In genomic region chrX:73517060-73517600, GRCm38 (mm10) we compare ENCODE assay signal across 23 mouse cellular contexts. TPM values are rescaled to one million over a fixed set of nuclear protein-coding genes. Genes with fewer than 3 reads are reported as not detected.
DNase-seq lines count a peak whose midpoint lies in the region; ATAC-seq and TF ChIP-seq lines count a peak whose summit lies in the region.
"Had no signal": no experiment of that assay in that cellular context is flagged by ENCODE, and none has a peak within 500 bp of the region (broad histone marks: within the 10 kb centered on the region; RNA-seq: fewer than 3 reads in every experiment).

No protein-coding gene starts in this region.

- H3K79me2 ChIP-seq in CH12.LX (replicated peaks; ENCODE audit: control insufficient read depth, extremely low read depth, insufficient read depth, poor library complexity, severe bottlenecking): no peaks in the 10 kb centered on the region

- H3K27ac ChIP-seq in heart, embryonic 10.5 days: peak overlapping the region; percentile 22; the same call in 1 of the 2 replicates
- H3K27ac ChIP-seq in hindbrain, embryonic 15.5 days (replicated peaks): no peak overlapping the region
- H3K27ac ChIP-seq in hindbrain, embryonic 10.5 days: no peak overlapping the region
- H3K27ac ChIP-seq in CH12.LX (ENCODE audit: insufficient read depth, low read depth): no peak overlapping the region
- no peak overlapping the region for H3K27ac ChIP-seq in forebrain, postnatal 0 days (ENCODE audit: low read depth, low read length)
- H3K27ac ChIP-seq: forebrain, embryonic 10.5 days; intestine, embryonic 15.5 days; midbrain, embryonic 15.5 days; stomach, embryonic 15.5 days had no signal

- H3K27me3 ChIP-seq in heart, embryonic 10.5 days (ENCODE audit: insufficient read depth, poor library complexity, severe bottlenecking): peaks cover 42% of the 10 kb centered on the region; the same call in 1 of the 2 replicates
- no peaks in the 10 kb centered on the region for H3K27me3 ChIP-seq in hindbrain, embryonic 15.5 days
- H3K27me3 ChIP-seq in hindbrain, embryonic 10.5 days (ENCODE audit: insufficient read depth, poor library complexity, severe bottlenecking): peaks cover 23% of the 10 kb centered on the region
- H3K27me3 ChIP-seq in CH12.LX (replicated peaks): no peaks in the 10 kb centered on the region
- no peaks in the 10 kb centered on the region for H3K27me3 ChIP-seq in forebrain, postnatal 0 days (ENCODE audit: insufficient read depth, low read length)
- H3K27me3 ChIP-seq: intestine, embryonic 15.5 days; midbrain, embryonic 15.5 days; stomach, embryonic 15.5 days had no signal

- H3K4me3 ChIP-seq in heart, embryonic 10.5 days: no peak overlapping the region
- H3K4me3 ChIP-seq in hindbrain, embryonic 15.5 days: no peak overlapping the region
- no peak overlapping the region for H3K4me3 ChIP-seq in hindbrain, embryonic 10.5 days
- H3K4me3 ChIP-seq in CH12.LX (replicated peaks in 1 of 3; ENCODE audit: low read depth in 2 of 3, low read length in 2 of 3, poor library complexity in 1 of 3): no peak overlapping the region
- no peak overlapping the region for H3K4me3 ChIP-seq in forebrain, postnatal 0 days (ENCODE audit: low read depth, low read length)
- H3K4me3 ChIP-seq: forebrain, embryonic 10.5 days; intestine, embryonic 15.5 days; midbrain, embryonic 15.5 days; stomach, embryonic 15.5 days had no signal

- H3K36me3 ChIP-seq in heart, embryonic 10.5 days: no peaks in the 10 kb centered on the region
- no peaks in the 10 kb centered on the region for H3K36me3 ChIP-seq in hindbrain, embryonic 15.5 days
- H3K36me3 ChIP-seq in hindbrain, embryonic 10.5 days: no peaks in the 10 kb centered on the region
- H3K36me3 ChIP-seq in CH12.LX (replicated peaks in 1 of 2; ENCODE audit: control insufficient read depth in 1 of 2, insufficient read depth in 1 of 2, low read length in 1 of 2): no peaks in the 10 kb centered on the region
- H3K36me3 ChIP-seq in forebrain, postnatal 0 days (ENCODE audit: insufficient read depth): no peaks in the 10 kb centered on the region
- H3K36me3 ChIP-seq: forebrain, embryonic 10.5 days; G1E; intestine, embryonic 15.5 days; midbrain, embryonic 15.5 days; stomach, embryonic 15.5 days had no signal

- 0 out of 2 replicates have a peak, but pooled peaks have one; percentile 30 for ATAC-seq in hindbrain, embryonic 15.5 days (ENCODE audit: low FRiP score, low read depth)
- ATAC-seq in forebrain, postnatal 0 days: no peak
- ATAC-seq: CD4-positive, CD25-positive, alpha-beta regulatory T cell, adult 4 months; intestine, embryonic 15.5 days; midbrain, embryonic 15.5 days had no signal

- peak; percentile 64 to 84 for DNase-seq in adrenal gland, adult (ENCODE audit: inconsistent age in 2 of 2, low spot score in 1 of 2)
- DNase-seq in adrenal gland, adult 18-20 months (ENCODE audit: low spot score in 2 of 2): no peak
- DNase-seq in heart, embryonic 10.5 days (ENCODE audit: low spot score): no peak
- no peak for DNase-seq in heart, postnatal 14 days
- no peak for DNase-seq in hindbrain, embryonic 10.5 days (ENCODE audit: low spot score)
- peak; percentile 2 for DNase-seq in CH12.LX (ENCODE audit: extremely low read depth)
- DNase-seq in forebrain, postnatal 0 days: no peak
- DNase-seq: cerebellum, adult 18-20 months; gastrocnemius, postnatal 14 days; kidney, adult 9 months; kidney, postnatal 36 days; lung, adult 18-20 months; lung, postnatal 14 days; thymus, adult 2 months had no signal

- no peak for TF ChIP-seq POLR2A in CH12.LX (IDR thresholded peaks at IDR 0.05; ENCODE audit: low read depth, low read length)

- TF ChIP-seq EP300 in CH12.LX (IDR thresholded peaks at IDR 0.05; ENCODE audit: low read length): no peak

- no peaks in the 10 kb centered on the region; the same call in 1 of the 2 replicates for H3K4me1 ChIP-seq in heart, embryonic 10.5 days
- no peaks in the 10 kb centered on the region for H3K4me1 ChIP-seq in hindbrain, embryonic 15.5 days (replicated peaks)
- H3K4me1 ChIP-seq in hindbrain, embryonic 10.5 days (replicated peaks): peaks cover 5% of the 10 kb centered on the region; the same call in 1 of the 2 replicates
- H3K4me1 ChIP-seq in CH12.LX (ENCODE audit: control insufficient read depth in 1 of 2, insufficient read depth in 2 of 2): no peaks in the 10 kb centered on the region
- H3K4me1 ChIP-seq in forebrain, postnatal 0 days (ENCODE audit: insufficient read depth): no peaks in the 10 kb centered on the region
- H3K4me1 ChIP-seq: intestine, embryonic 15.5 days; midbrain, embryonic 15.5 days; stomach, embryonic 15.5 days had no signal

- intact Hi-C loops in heart, postnatal 14 days (cut with DNase I): no loop called here

- no peak for TF ChIP-seq RAD21 in CH12.LX (IDR thresholded peaks at IDR 0.05; ENCODE audit: low read depth, low read length)

- in situ Hi-C loops in CH12.LX (cut with MboI; ENCODE audit: low pct_ligation_motif_present, low pct_unique_long_range_greater_than_20kb, low sequenced_read_pairs): no loop called here

- dilution Hi-C loops in CH12.LX (cut with MboI; ENCODE audit: extremely low pct_ligation_motif_present, extremely low pct_unique_long_range_greater_than_20kb, low sequenced_read_pairs): no loop called here

- H3K4me2 ChIP-seq in hindbrain, embryonic 15.5 days: no peak overlapping the region
- no peak overlapping the region for H3K4me2 ChIP-seq in CH12.LX (ENCODE audit: insufficient read depth, low read depth, poor library complexity, severe bottlenecking)
- H3K4me2 ChIP-seq in forebrain, postnatal 0 days (ENCODE audit: low read depth): no peak overlapping the region
- H3K4me2 ChIP-seq: intestine, embryonic 15.5 days; liver, embryonic 11.5 days; midbrain, embryonic 15.5 days; stomach, embryonic 15.5 days had no signal

- no peak overlapping the region for H3K9ac ChIP-seq in hindbrain, embryonic 15.5 days
- no peak overlapping the region for H3K9ac ChIP-seq in CH12.LX (ENCODE audit: insufficient read depth, low read depth)
- no peak overlapping the region for H3K9ac ChIP-seq in forebrain, postnatal 0 days
- H3K9ac ChIP-seq: intestine, embryonic 15.5 days; midbrain, embryonic 15.5 days; stomach, embryonic 15.5 days had no signal

- no peak for TF ChIP-seq CTCF in CH12.LX (conservative IDR thresholded peaks at IDR 0.05 in 1 of 2, IDR thresholded peaks at IDR 0.05 in 1 of 2; ENCODE audit: low read depth in 2 of 2, low read length in 2 of 2)
- no peak for TF ChIP-seq CTCF in forebrain, postnatal 0 days (IDR thresholded peaks at IDR 0.05; ENCODE audit: low read depth)

- H3K9me3 ChIP-seq in heart, embryonic 10.5 days: no peaks in the 10 kb centered on the region
- no peaks in the 10 kb centered on the region for H3K9me3 ChIP-seq in hindbrain, embryonic 15.5 days
- H3K9me3 ChIP-seq in hindbrain, embryonic 10.5 days: no peaks in the 10 kb centered on the region
- no peaks in the 10 kb centered on the region for H3K9me3 ChIP-seq in CH12.LX (replicated peaks; ENCODE audit: low read length)
- no peaks in the 10 kb centered on the region for H3K9me3 ChIP-seq in forebrain, postnatal 0 days (ENCODE audit: low read length)
- H3K9me3 ChIP-seq: forebrain, embryonic 10.5 days; G1E; intestine, embryonic 15.5 days; midbrain, embryonic 15.5 days; stomach, embryonic 15.5 days had no signal

TF ChIP-seq in CH12.LX, 34 proteins besides CTCF, POLR2A, EP300 and RAD21:
- TF ChIP-seq JUN (IDR thresholded peaks at IDR 0.05; ENCODE audit: insufficient read depth, low read depth, low read length) (no peak), ETS1 (conservative IDR thresholded peaks at IDR 0.05; ENCODE audit: low read depth, low read length) (no peak), GABPA (IDR thresholded peaks at IDR 0.05; ENCODE audit: insufficient replicate concordance, low read depth, low read length) (no peak), ZNF384 (IDR thresholded peaks at IDR 0.05; ENCODE audit: low read depth, low read length) (no peak)

RNA-seq across cellular contexts. Expression of gene Atp2b3, which starts 14.2 kb away (rescaled TPM):
- total RNA-seq in adrenal gland, adult 18-20 months (2021): 10 to 100 TPM; 42.1 to 52.8 TPM
- polyA plus RNA-seq in heart, embryonic 10.5 days (2016; fragmentation: Nextera tagmentation; extraction: Ambion mirVana): 0.11 and 0.21 TPM in 2 replicates
- total RNA-seq in heart, postnatal 14 days (2021): under 1 TPM in 1 of 2 experiments, not detected in 1; 0.14 TPM
- 6.6 and 8.6 TPM in 2 replicates for polyA plus RNA-seq in hindbrain, embryonic 15.5 days (2015; fragmentation: Nextera tagmentation; extraction: Ambion mirVana)
- polyA plus RNA-seq in hindbrain, embryonic 10.5 days (2016; fragmentation: Nextera tagmentation; extraction: Ambion mirVana): 0.21 and 0.42 TPM in 2 replicates
- total RNA-seq in CH12.LX (2012; rRNA removed) (not detected in 2 replicates), CH12.LX (2014; rRNA removed) (not detected in 2 replicates)
- polyA plus RNA-seq in CH12.LX (2012; ENCODE audit: insufficient read length, low read depth): not detected in 2 replicates
- total RNA-seq in forebrain, postnatal 0 days (2014; rRNA removed): 21.4 and 26.0 TPM in 2 replicates
- polyA plus RNA-seq in forebrain, postnatal 0 days (2015; fragmentation: Nextera tagmentation; extraction: Ambion mirVana): 3.9 and 5.5 TPM in 2 replicates
- total RNA-seq: G1E; megakaryocyte, adult 5-6 weeks had no signal
- polyA plus RNA-seq: CD4-positive, CD25-positive, alpha-beta regulatory T cell, adult 4 months; G1E had no signal

RNA-seq across cellular contexts. Expression of gene Bgn, which starts 33.7 kb away (rescaled TPM):
- 100 to 1,000 TPM; 221 to 292 TPM for total RNA-seq in adrenal gland, adult 18-20 months (2021)
- polyA plus RNA-seq in heart, embryonic 10.5 days (2016; fragmentation: Nextera tagmentation; extraction: Ambion mirVana): 18.6 and 30.3 TPM in 2 replicates
- total RNA-seq in heart, postnatal 14 days (2021): 100 to 1,000 TPM; 216 to 248 TPM
- polyA plus RNA-seq in hindbrain, embryonic 15.5 days (2015; fragmentation: Nextera tagmentation; extraction: Ambion mirVana): 24.3 and 25.8 TPM in 2 replicates
- 17.0 and 24.3 TPM in 2 replicates for polyA plus RNA-seq in hindbrain, embryonic 10.5 days (2016; fragmentation: Nextera tagmentation; extraction: Ambion mirVana)
- total RNA-seq in CH12.LX (2012; rRNA removed) (not detected in 2 replicates), CH12.LX (2014; rRNA removed) (not detected in 2 replicates)
- polyA plus RNA-seq in CH12.LX (2012; ENCODE audit: insufficient read length, low read depth): not detected in 2 replicates
- total RNA-seq in forebrain, postnatal 0 days (2014; rRNA removed): 24.8 and 39.7 TPM in 2 replicates
- polyA plus RNA-seq in forebrain, postnatal 0 days (2015; fragmentation: Nextera tagmentation; extraction: Ambion mirVana): 17.7 and 18.3 TPM in 2 replicates
- total RNA-seq: G1E had no signal
- polyA plus RNA-seq: CD4-positive, CD25-positive, alpha-beta regulatory T cell, adult 4 months; G1E had no signal

RNA-seq across cellular contexts. Expression of gene Haus7, which starts 58.3 kb away (rescaled TPM):
- 10 to 100 TPM; 20.7 to 27.4 TPM for total RNA-seq in adrenal gland, adult 18-20 months (2021)
- 83.7 and 90.0 TPM in 2 replicates for polyA plus RNA-seq in heart, embryonic 10.5 days (2016; fragmentation: Nextera tagmentation; extraction: Ambion mirVana)
- 1 to 10 TPM; 8.3 to 8.8 TPM for total RNA-seq in heart, postnatal 14 days (2021)
- polyA plus RNA-seq in hindbrain, embryonic 15.5 days (2015; fragmentation: Nextera tagmentation; extraction: Ambion mirVana): 65.6 and 71.9 TPM in 2 replicates
- 79.7 and 81.4 TPM in 2 replicates for polyA plus RNA-seq in hindbrain, embryonic 10.5 days (2016; fragmentation: Nextera tagmentation; extraction: Ambion mirVana)
- total RNA-seq in CH12.LX (2012; rRNA removed) (32.9 and 41.3 TPM in 2 replicates), CH12.LX (2014; rRNA removed) (34.9 and 36.8 TPM in 2 replicates)
- 34.2 and 41.0 TPM in 2 replicates for polyA plus RNA-seq in CH12.LX (2012; ENCODE audit: insufficient read length, low read depth)
- total RNA-seq in forebrain, postnatal 0 days (2014; rRNA removed): 25.3 and 33.2 TPM in 2 replicates
- polyA plus RNA-seq in forebrain, postnatal 0 days (2015; fragmentation: Nextera tagmentation; extraction: Ambion mirVana): 50.3 and 60.8 TPM in 2 replicates

Comparison
In these comparisons a context has a peak if more than half of its experiments do, and no peak if none do; other contexts are left out.
1. DNase-seq: peak in adrenal gland, adult (2 of 2) and CH12.LX (single experiment); none in adrenal gland, adult 18-20 months (0 of 2), heart, embryonic 10.5 days (single experiment), heart, postnatal 14 days (0 of 2), hindbrain, embryonic 10.5 days (single experiment) and forebrain, postnatal 0 days (single experiment).
2. RNA of gene Bgn, which starts 33.7 kb away (polyA plus RNA-seq): 24.3 to 25.8 TPM in hindbrain, embryonic 15.5 days, 17.0 to 24.3 TPM in hindbrain, embryonic 10.5 days, 18.6 to 30.3 TPM in heart, embryonic 10.5 days and 17.7 to 18.3 TPM in forebrain, postnatal 0 days; not detected in CH12.LX; every median in the first group is over 10 times any median in the second.